Mouse (Mus musculus): ENCODE measurements at regions not wholly inside any gene's neighbourhood (a gene's known extent, or its start where the extent isn't known, plus 50 kb on each side); places are given as distances from the start of the nearest gene placed in this dataset.
"Not testable (repeated sequence)": the region's sequence is repeated elsewhere in the genome, so short reads cannot be mapped to it uniquely, and the experiment has no call there.

DNA sequence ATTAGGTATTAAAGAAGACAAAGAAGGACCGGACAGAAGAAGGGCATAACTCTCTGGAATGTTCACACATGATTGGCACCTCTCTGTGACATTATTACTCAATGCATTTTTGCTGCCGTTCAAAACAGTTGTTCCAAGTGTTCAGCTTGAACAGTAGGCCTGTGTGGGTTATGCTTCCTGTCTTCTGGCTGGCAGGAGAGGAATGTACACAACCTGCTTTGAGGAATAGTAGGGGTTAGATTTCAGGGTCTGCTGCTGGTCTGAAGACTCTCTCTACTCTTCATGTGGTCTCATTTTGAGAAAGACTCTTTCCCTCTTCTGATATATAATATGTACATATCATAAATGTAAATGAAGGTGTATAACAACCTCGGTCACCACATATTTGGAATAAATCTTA is 137.2 kb upstream of the Adgra3 start:
- 68% methylated on average over 3 of the region's 3 CpGs for WGBS (ENCODE audit: insufficient replicate concordance)
- H3K9ac ChIP-seq (replicated peaks) = no peak overlapping the region

GRCm38 (mm10) chr5:50189394-50189793 is 130.6 kb upstream of the Adgra3 start:
- Histone ChIP-seq H3K9me3 (ENCODE audit: low read length) (no peaks in the 10 kb centered on the region), H3K27ac (ENCODE audit: low read depth) (no peak overlapping the region), H3K4me1 (ENCODE audit: insufficient read depth) (no peaks in the 10 kb centered on the region), H3K27me3 (ENCODE audit: insufficient read depth, low read length) (no peaks in the 10 kb centered on the region), H3K4me3 (ENCODE audit: low read depth, low read length) (no peak overlapping the region), H3K36me3 (replicated peaks; ENCODE audit: insufficient read depth, low read length) (no peaks in the 10 kb centered on the region), H3K4me2 (ENCODE audit: low read depth, low read length) (no peak overlapping the region), H3K9ac (replicated peaks) (no peak overlapping the region)
- TF ChIP-seq EP300 (IDR thresholded peaks at IDR 0.05; ENCODE audit: low read depth) (no peak), CTCF (IDR thresholded peaks at IDR 0.05; ENCODE audit: low read depth) (no peak)
- no peak for DNase-seq
- peak; percentile 64 for ATAC-seq

More for the DNA sequence above, 137.2 kb upstream of the Adgra3 start:
- no peaks in the 10 kb centered on the region for H3K27me3 ChIP-seq (ENCODE audit: insufficient read depth, low read length)
- H3K36me3 ChIP-seq (replicated peaks; ENCODE audit: insufficient read depth, low read length) = no peaks in the 10 kb centered on the region
- no peak for TF ChIP-seq EP300 (IDR thresholded peaks at IDR 0.05; ENCODE audit: low read depth)
- TF ChIP-seq CTCF (IDR thresholded peaks at IDR 0.05; ENCODE audit: low read depth) = no peak
- H3K4me2 ChIP-seq (ENCODE audit: low read depth, low read length) = no peak overlapping the region
- H3K27ac ChIP-seq (ENCODE audit: low read depth) = no peak overlapping the region
- no peak overlapping the region for H3K4me3 ChIP-seq (ENCODE audit: low read depth, low read length)
- H3K4me1 ChIP-seq (ENCODE audit: insufficient read depth) = no peaks in the 10 kb centered on the region
- no peak for ATAC-seq
- no peak for DNase-seq
- H3K9me3 ChIP-seq (ENCODE audit: low read length) = no peaks in the 10 kb centered on the region

GRCm38 (mm10) chr5:50182721-50183120 is 123.9 kb upstream of the Adgra3 start:
- H3K27me3 ChIP-seq (ENCODE audit: insufficient read depth, low read length) = no peaks in the 10 kb centered on the region
- WGBS (ENCODE audit: insufficient replicate concordance) = 74% methylated on average over 6 of the region's 6 CpGs

GRCm38 (mm10) chr5:50156557-50156956 is 97.8 kb upstream of the Adgra3 start:
- ATAC-seq (no peak), DNase-seq (no peak)
- H3K9me3 ChIP-seq (ENCODE audit: low read length) = no peaks in the 10 kb centered on the region
- TF ChIP-seq CTCF (IDR thresholded peaks at IDR 0.05; ENCODE audit: low read depth) = no peak
- no peak for TF ChIP-seq EP300 (IDR thresholded peaks at IDR 0.05; ENCODE audit: low read depth)
- H3K4me1 ChIP-seq (ENCODE audit: insufficient read depth) = no peaks in the 10 kb centered on the region
- H3K4me2 ChIP-seq (ENCODE audit: low read depth, low read length) = no peak overlapping the region
- H3K36me3 ChIP-seq (replicated peaks; ENCODE audit: insufficient read depth, low read length) = no peaks in the 10 kb centered on the region
- H3K27me3 ChIP-seq (ENCODE audit: insufficient read depth, low read length) = no peaks in the 10 kb centered on the region
- 50% methylated on average over 1 of the region's 1 CpGs for WGBS (ENCODE audit: insufficient replicate concordance)
- H3K27ac ChIP-seq (ENCODE audit: low read depth) = no peak overlapping the region
- H3K4me3 ChIP-seq (ENCODE audit: low read depth, low read length) = no peak overlapping the region
- H3K9ac ChIP-seq (replicated peaks) = no peak overlapping the region

More at GRCm38 (mm10) chr5:50182721-50183120, 123.9 kb upstream of the Adgra3 start:
- Histone ChIP-seq H3K4me1 (ENCODE audit: insufficient read depth) (no peaks in the 10 kb centered on the region), H3K27ac (ENCODE audit: low read depth) (no peak overlapping the region), H3K9ac (replicated peaks) (no peak overlapping the region), H3K4me3 (ENCODE audit: low read depth, low read length) (no peak overlapping the region), H3K36me3 (replicated peaks; ENCODE audit: insufficient read depth, low read length) (no peaks in the 10 kb centered on the region), H3K4me2 (ENCODE audit: low read depth, low read length) (no peak overlapping the region), H3K9me3 (ENCODE audit: low read length) (no peaks in the 10 kb centered on the region)
- ATAC-seq = no peak
- TF ChIP-seq EP300 (IDR thresholded peaks at IDR 0.05; ENCODE audit: low read depth) (no peak), CTCF (IDR thresholded peaks at IDR 0.05; ENCODE audit: low read depth) (no peak)
- DNase-seq = no peak

- ATAC-seq; H3K27me3 ChIP-seq (ENCODE audit: insufficient read depth, low read length); H3K4me1 ChIP-seq (ENCODE audit: insufficient read depth); DNase-seq; H3K4me2 ChIP-seq (ENCODE audit: low read depth, low read length); H3K27ac ChIP-seq (ENCODE audit: low read depth); H3K9ac ChIP-seq (replicated peaks); H3K4me3 ChIP-seq (ENCODE audit: low read depth, low read length); H3K36me3 ChIP-seq (replicated peaks; ENCODE audit: insufficient read depth, low read length); H3K9me3 ChIP-seq (ENCODE audit: low read length): not testable (repeated sequence)
- 64% methylated on average over 2 of the region's 2 CpGs for WGBS (ENCODE audit: insufficient replicate concordance)
Observed at GRCm38 (mm10) chr5:50155170-50155860, 96.5 kb upstream of the Adgra3 start.

GRCm38 (mm10) chr5:50146926-50147325 is 88.1 kb upstream of the Adgra3 start:
- no peak overlapping the region for H3K27ac ChIP-seq (ENCODE audit: low read depth)
- DNase-seq (no peak), ATAC-seq (no peak)
- H3K4me2 ChIP-seq (ENCODE audit: low read depth, low read length) = no peak overlapping the region
- TF ChIP-seq CTCF (IDR thresholded peaks at IDR 0.05; ENCODE audit: low read depth) (no peak), EP300 (IDR thresholded peaks at IDR 0.05; ENCODE audit: low read depth) (no peak)
- no peaks in the 10 kb centered on the region for H3K27me3 ChIP-seq (ENCODE audit: insufficient read depth, low read length)
- H3K36me3 ChIP-seq (replicated peaks; ENCODE audit: insufficient read depth, low read length) = no peaks in the 10 kb centered on the region
- H3K4me1 ChIP-seq (ENCODE audit: insufficient read depth) = no peaks in the 10 kb centered on the region
- H3K9me3 ChIP-seq (ENCODE audit: low read length) = no peaks in the 10 kb centered on the region
- no peak overlapping the region for H3K4me3 ChIP-seq (ENCODE audit: low read depth, low read length)
- 54% methylated on average over 3 of the region's 3 CpGs for WGBS (ENCODE audit: insufficient replicate concordance)
- no peak overlapping the region for H3K9ac ChIP-seq (replicated peaks)
